ENCODE assay signal across 23 mouse cellular contexts in genomic region chr12:91012184-91012583, GRCm38 (mm10).
A peak's percentile ranks its signal among the peaks of the same experiment; 100 is the strongest.
DNase-seq lines count a peak whose midpoint lies in the region; ATAC-seq lines count a peak whose summit lies in the region.
"Had no signal": no experiment of that assay in that cellular context is flagged by ENCODE, and none has a peak within 500 bp of the region (broad histone marks: within the 10 kb centered on the region; RNA-seq: fewer than 3 reads in every experiment).

No protein-coding gene starts in this region.

- 0 out of 2 replicates have a peak, but pooled peaks have one; percentile 45 for ATAC-seq in forebrain, embryonic 13.5 days
- no peak for ATAC-seq in forebrain, embryonic 12.5 days (ENCODE audit: low FRiP score)
- ATAC-seq in midbrain, embryonic 14.5 days (ENCODE audit: low FRiP score, low TSS enrichment), result no peak
- ATAC-seq in midbrain, embryonic 13.5 days, result no peak
- ATAC-seq: hindbrain, embryonic 16.5 days; intestine, embryonic 15.5 days; Patski had no signal

- no peak overlapping the region for H3K9ac ChIP-seq in forebrain, embryonic 13.5 days
- H3K9ac ChIP-seq in forebrain, embryonic 12.5 days, result no peak overlapping the region
- H3K9ac ChIP-seq in midbrain, embryonic 14.5 days (replicated peaks; ENCODE audit: low read length), result no peak overlapping the region
- no peak overlapping the region for H3K9ac ChIP-seq in midbrain, embryonic 13.5 days (replicated peaks)
- H3K9ac ChIP-seq: heart, embryonic 12.5 days; heart, embryonic 15.5 days; hindbrain, embryonic 13.5 days; intestine, embryonic 15.5 days had no signal

- WGBS in forebrain, embryonic 13.5 days, result 32% methylated on average over 4 of the region's 4 CpGs
- WGBS in forebrain, embryonic 12.5 days, result 48% methylated on average over 4 of the region's 4 CpGs
- 57% methylated on average over 4 of the region's 4 CpGs for WGBS in midbrain, embryonic 14.5 days
- WGBS in midbrain, embryonic 13.5 days, result 58% methylated on average over 4 of the region's 4 CpGs

- no peaks in the 10 kb centered on the region for H3K27me3 ChIP-seq in forebrain, embryonic 13.5 days
- H3K27me3 ChIP-seq in forebrain, embryonic 12.5 days, result no peaks in the 10 kb centered on the region
- no peaks in the 10 kb centered on the region for H3K27me3 ChIP-seq in midbrain, embryonic 14.5 days (ENCODE audit: control insufficient read depth, insufficient read depth, low read length)
- no peaks in the 10 kb centered on the region for H3K27me3 ChIP-seq in midbrain, embryonic 13.5 days
- H3K27me3 ChIP-seq: heart, embryonic 12.5 days; heart, embryonic 15.5 days; hindbrain, embryonic 13.5 days; intestine, embryonic 15.5 days; Patski had no signal

- no peaks in the 10 kb centered on the region for H3K36me3 ChIP-seq in forebrain, embryonic 13.5 days (ENCODE audit: poor library complexity, severe bottlenecking)
- H3K36me3 ChIP-seq in forebrain, embryonic 12.5 days (replicated peaks), result no peaks in the 10 kb centered on the region
- no peaks in the 10 kb centered on the region for H3K36me3 ChIP-seq in midbrain, embryonic 14.5 days (ENCODE audit: control insufficient read depth, insufficient read depth, low read length)
- no peaks in the 10 kb centered on the region for H3K36me3 ChIP-seq in midbrain, embryonic 13.5 days
- H3K36me3 ChIP-seq: heart, embryonic 12.5 days; heart, embryonic 15.5 days; hindbrain, embryonic 10.5 days; hindbrain, embryonic 13.5 days; intestine, embryonic 15.5 days had no signal

- DNase-seq in cerebellum, postnatal 10 days, result peak; percentile 18
- no peak for DNase-seq in cerebellum, adult 11 months
- DNase-seq in midbrain, embryonic 14.5 days, result peak; percentile 19
- DNase-seq: adrenal gland, postnatal 10 days; adrenal gland, postnatal 36 days; cerebellum, adult 11-12 months; cerebellum, adult 8-10 months; cerebellum, postnatal 14 days; gastrocnemius, postnatal 25 days; heart, adult 18-20 months; heart, postnatal 10 days; heart, postnatal 36 days; kidney, adult 11 months had no signal

- H3K27ac ChIP-seq in forebrain, embryonic 13.5 days, result no peak overlapping the region
- no peak overlapping the region for H3K27ac ChIP-seq in forebrain, embryonic 12.5 days
- H3K27ac ChIP-seq in midbrain, embryonic 14.5 days (replicated peaks; ENCODE audit: low read depth, low read length), result no peak overlapping the region
- no peak overlapping the region for H3K27ac ChIP-seq in midbrain, embryonic 13.5 days
- H3K27ac ChIP-seq: heart, embryonic 15.5 days; hindbrain, embryonic 10.5 days; hindbrain, embryonic 13.5 days; intestine, embryonic 15.5 days had no signal

- H3K4me2 ChIP-seq in forebrain, embryonic 13.5 days, result no peak overlapping the region
- H3K4me2 ChIP-seq in forebrain, embryonic 12.5 days, result no peak overlapping the region
- H3K4me2 ChIP-seq in midbrain, embryonic 14.5 days (ENCODE audit: low read length), result no peak overlapping the region
- no peak overlapping the region for H3K4me2 ChIP-seq in midbrain, embryonic 13.5 days (replicated peaks)
- H3K4me2 ChIP-seq: heart, embryonic 12.5 days; heart, embryonic 15.5 days; hindbrain, embryonic 13.5 days; intestine, embryonic 15.5 days had no signal

- no peak overlapping the region for H3K4me3 ChIP-seq in forebrain, embryonic 13.5 days
- H3K4me3 ChIP-seq in forebrain, embryonic 12.5 days (replicated peaks), result no peak overlapping the region
- no peak overlapping the region for H3K4me3 ChIP-seq in midbrain, embryonic 14.5 days (replicated peaks; ENCODE audit: low read depth, low read length)
- no peak overlapping the region for H3K4me3 ChIP-seq in midbrain, embryonic 13.5 days (replicated peaks)
- H3K4me3 ChIP-seq: heart, embryonic 12.5 days; heart, embryonic 15.5 days; hindbrain, embryonic 10.5 days; hindbrain, embryonic 13.5 days; intestine, embryonic 15.5 days had no signal

- H3K9me3 ChIP-seq in forebrain, embryonic 13.5 days (replicated peaks), result no peaks in the 10 kb centered on the region
- H3K9me3 ChIP-seq in forebrain, embryonic 12.5 days, result no peaks in the 10 kb centered on the region
- no peaks in the 10 kb centered on the region for H3K9me3 ChIP-seq in midbrain, embryonic 14.5 days (ENCODE audit: control insufficient read depth, low read length)
- H3K9me3 ChIP-seq in midbrain, embryonic 13.5 days, result no peaks in the 10 kb centered on the region
- H3K9me3 ChIP-seq: heart, embryonic 12.5 days; heart, embryonic 15.5 days; hindbrain, embryonic 10.5 days; hindbrain, embryonic 13.5 days; intestine, embryonic 15.5 days had no signal

- H3K4me1 ChIP-seq in forebrain, embryonic 13.5 days, result no peaks in the 10 kb centered on the region
- peaks cover 4% of the 10 kb centered on the region; the same call in 1 of the 2 replicates for H3K4me1 ChIP-seq in forebrain, embryonic 12.5 days
- peaks cover 5% of the 10 kb centered on the region; the same call in 1 of the 2 replicates for H3K4me1 ChIP-seq in midbrain, embryonic 14.5 days (ENCODE audit: control insufficient read depth, insufficient read depth, low read length)
- peaks cover 14% of the 10 kb centered on the region for H3K4me1 ChIP-seq in midbrain, embryonic 13.5 days (replicated peaks)
- H3K4me1 ChIP-seq: heart, embryonic 12.5 days; heart, embryonic 15.5 days; hindbrain, embryonic 10.5 days had no signal
